Mouse (Mus musculus) forebrain, embryonic 15.5 days (tissue): ENCODE data around the gene Noct. TPM values are rescaled to one million over a fixed set of nuclear protein-coding genes. Genes with fewer than 3 reads are reported as not detected.

Source experiments
- ATAC-seq: fragments of 200-750 bp; cut with Nextera tagmentation; replicated peaks from 2 replicates; pipeline ENCODE4 v1.8.0; 2017; ENCODE audit warnings: mild to moderate bottlenecking, moderate TSS enrichment, moderate library complexity
- H3K27ac ChIP-seq: fragments of 300-500 bp; sonication (generic); replicated peaks from 2 replicates; pipeline ENCODE4 v1.5.1; 2015; ENCODE audit warnings: mild to moderate bottlenecking, inconsistent platforms
- H3K27me3 ChIP-seq: fragments of 300-500 bp; sonication (generic); 2 replicates; pipeline ENCODE4 v1.6.1; 2015; ENCODE audit warnings: inconsistent platforms
- H3K36me3 ChIP-seq: fragments of 300-500 bp; sonication (generic); 2 replicates; pipeline ENCODE4 v1.6.1; 2015; ENCODE audit warnings: mild to moderate bottlenecking, inconsistent platforms
- H3K4me1 ChIP-seq: fragments of 300-500 bp; sonication (generic); 2 replicates; pipeline ENCODE4 v1.6.1; 2015; ENCODE audit warnings: inconsistent platforms
- H3K4me2 ChIP-seq: fragments of 300-500 bp; sonication (generic); replicated peaks from 2 replicates; pipeline ENCODE4 v1.6.1; 2015; ENCODE audit warnings: mild to moderate bottlenecking, inconsistent platforms
- H3K4me3 ChIP-seq: fragments of 300-500 bp; sonication (generic); 2 replicates; pipeline ENCODE4 v1.5.1; 2015; ENCODE audit warnings: mild to moderate bottlenecking, inconsistent platforms
- H3K9ac ChIP-seq: fragments of 300-500 bp; sonication (generic); replicated peaks from 2 replicates; pipeline ENCODE4 v1.6.1; 2015; ENCODE audit warnings: mild to moderate bottlenecking, inconsistent platforms
- H3K9me3 ChIP-seq: fragments of 300-500 bp; sonication (generic); 2 replicates; pipeline ENCODE4 v1.6.1; 2016; ENCODE audit warnings: inconsistent platforms
- WGBS: fragments of 180-500 bp; shearing (Covaris S2); methylation state at CpG from one replicate; pipeline ENCODE4 v1.1.7; 2015; ENCODE audit warnings: mixed read lengths; 5-methylcytosine and 5-hydroxymethylcytosine counted together
- polyA plus RNA-seq: library from polyadenylated mRNA; unstranded; fragments of >200 nt; fragmentation: Nextera tagmentation; extraction: Ambion mirVana; gene quantifications from 2 replicates; pipeline ENCODE4 v1.2.1, GENCODE M21; 2015

Noct gene
- polyA plus RNA-seq, 1 experiment from 2014 or later = 24.5 TPM

- H3K36me3 ChIP-seq = no peaks in the 10 kb centered on the region
- peak overlapping the region; percentile 99 for H3K27ac ChIP-seq
- no peaks in the 10 kb centered on the region for H3K27me3 ChIP-seq
- no peaks in the 10 kb centered on the region for H3K9me3 ChIP-seq
- under 1% methylated on average over 39 of the region's 39 CpGs for WGBS
- H3K4me3 ChIP-seq = peak overlapping the region; percentile 98
- no peak; the same call in 1 of the 2 replicates for ATAC-seq
- peak overlapping the region; percentile 67 for H3K4me2 ChIP-seq
- H3K4me1 ChIP-seq = peaks cover 33% of the 10 kb centered on the region
- peak overlapping the region; percentile 96 for H3K9ac ChIP-seq
Measured at GRCm38 (mm10) chr3:51225226-51225750, 1.0 kb downstream of the Noct start.

GRCm38 (mm10) chr3:51225979-51226378, 1.7 kb downstream of the Noct start:
- peaks cover 33% of the 10 kb centered on the region for H3K4me1 ChIP-seq
- no peak overlapping the region for H3K9ac ChIP-seq
- no peak overlapping the region for H3K27ac ChIP-seq
- H3K27me3 ChIP-seq = no peaks in the 10 kb centered on the region
- no peak for ATAC-seq
- H3K4me2 ChIP-seq = peak overlapping the region; percentile 67
- H3K9me3 ChIP-seq = no peaks in the 10 kb centered on the region
- no peaks in the 10 kb centered on the region for H3K36me3 ChIP-seq
- H3K4me3 ChIP-seq = peak overlapping the region; percentile 98
- WGBS = 94% methylated on average over 10 of the region's 10 CpGs

- H3K9ac ChIP-seq = no peak overlapping the region
- no peak for ATAC-seq
- no peaks in the 10 kb centered on the region for H3K36me3 ChIP-seq
- no peak overlapping the region for H3K4me2 ChIP-seq
- no peak overlapping the region for H3K27ac ChIP-seq
- peaks cover 36% of the 10 kb centered on the region for H3K4me1 ChIP-seq
- no peaks in the 10 kb centered on the region for H3K9me3 ChIP-seq
- 90% methylated on average over 3 of the region's 3 CpGs for WGBS
- H3K27me3 ChIP-seq = no peaks in the 10 kb centered on the region
- 0 out of 2 replicates have a peak overlapping the region, but pooled peaks have one; percentile 98 for H3K4me3 ChIP-seq
Measured at GRCm38 (mm10) chr3:51226601-51227000, 2.4 kb downstream of the Noct start.

GRCm38 (mm10) chr3:51228038-51228820, 4.0 kb downstream of the Noct start:
- no peak for ATAC-seq
- Histone ChIP-seq H3K4me3 (no peak overlapping the region), H3K9ac (no peak overlapping the region), H3K27ac (peak overlapping the region; percentile 20), H3K27me3 (no peaks in the 10 kb centered on the region), H3K36me3 (no peaks in the 10 kb centered on the region), H3K4me2 (no peak overlapping the region), H3K4me1 (peaks cover 35% of the 10 kb centered on the region), H3K9me3 (no peaks in the 10 kb centered on the region)
- 79% methylated on average over 10 of the region's 10 CpGs for WGBS

- no peak overlapping the region for H3K9ac ChIP-seq
- no peaks in the 10 kb centered on the region for H3K36me3 ChIP-seq
- no peaks in the 10 kb centered on the region for H3K9me3 ChIP-seq
- WGBS = 71% methylated on average over 9 of the region's 9 CpGs
- H3K4me2 ChIP-seq = no peak overlapping the region
- no peaks in the 10 kb centered on the region for H3K27me3 ChIP-seq
- no peak for ATAC-seq
- H3K4me1 ChIP-seq = peaks cover 30% of the 10 kb centered on the region
- H3K4me3 ChIP-seq = no peak overlapping the region
- H3K27ac ChIP-seq = peak overlapping the region; percentile 20
Measured at GRCm38 (mm10) chr3:51228821-51229205, 4.6 kb downstream of the Noct start.

GRCm38 (mm10) chr3:51229226-51229625, 5.0 kb downstream of the Noct start:
- H3K36me3 ChIP-seq = no peaks in the 10 kb centered on the region
- H3K9ac ChIP-seq = no peak overlapping the region
- no peak overlapping the region for H3K4me2 ChIP-seq
- peaks cover 26% of the 10 kb centered on the region for H3K4me1 ChIP-seq
- 57% methylated on average over 3 of the region's 3 CpGs for WGBS
- H3K4me3 ChIP-seq = no peak overlapping the region
- no peaks in the 10 kb centered on the region for H3K9me3 ChIP-seq
- ATAC-seq = no peak
- H3K27ac ChIP-seq = peak overlapping the region; percentile 20; the same call in 1 of the 2 replicates
- H3K27me3 ChIP-seq = no peaks in the 10 kb centered on the region

GRCm38 (mm10) chr3:51230146-51230835, 6.0 kb downstream of the Noct start:
- ATAC-seq = no peak
- no peak overlapping the region for H3K27ac ChIP-seq
- H3K9ac ChIP-seq = no peak overlapping the region
- no peaks in the 10 kb centered on the region for H3K9me3 ChIP-seq
- no peaks in the 10 kb centered on the region for H3K27me3 ChIP-seq
- no peak overlapping the region for H3K4me2 ChIP-seq
- peaks cover 30% of the 10 kb centered on the region for H3K4me1 ChIP-seq
- H3K4me3 ChIP-seq = no peak overlapping the region
- no peaks in the 10 kb centered on the region for H3K36me3 ChIP-seq
- WGBS = 96% methylated on average over 6 of the region's 6 CpGs

GRCm38 (mm10) chr3:51230886-51231285, 6.6 kb downstream of the Noct start:
- WGBS = 81% methylated on average over 5 of the region's 5 CpGs
- Histone ChIP-seq H3K9me3 (no peaks in the 10 kb centered on the region), H3K27ac (no peak overlapping the region), H3K4me1 (peaks cover 25% of the 10 kb centered on the region), H3K9ac (no peak overlapping the region), H3K36me3 (no peaks in the 10 kb centered on the region), H3K27me3 (no peaks in the 10 kb centered on the region), H3K4me2 (no peak overlapping the region), H3K4me3 (no peak overlapping the region)
- ATAC-seq = no peak

- WGBS = 62% methylated on average over 3 of the region's 3 CpGs
- no peak overlapping the region for H3K4me2 ChIP-seq
- H3K36me3 ChIP-seq = no peaks in the 10 kb centered on the region
- no peak overlapping the region for H3K27ac ChIP-seq
- H3K4me1 ChIP-seq = peaks cover 19% of the 10 kb centered on the region
- H3K27me3 ChIP-seq = no peaks in the 10 kb centered on the region
- ATAC-seq = no peak
- no peaks in the 10 kb centered on the region for H3K9me3 ChIP-seq
- H3K9ac ChIP-seq = no peak overlapping the region
- no peak overlapping the region for H3K4me3 ChIP-seq
Measured at GRCm38 (mm10) chr3:51231499-51231898, 7.3 kb downstream of the Noct start.

- Histone ChIP-seq H3K4me2 (no peak overlapping the region), H3K9ac (no peak overlapping the region), H3K27me3 (no peaks in the 10 kb centered on the region), H3K4me3 (no peak overlapping the region), H3K27ac (no peak overlapping the region), H3K9me3 (no peaks in the 10 kb centered on the region), H3K36me3 (no peaks in the 10 kb centered on the region), H3K4me1 (peaks cover 17% of the 10 kb centered on the region)
- no peak for ATAC-seq
- WGBS = 97% methylated on average over 3 of the region's 3 CpGs
Measured at GRCm38 (mm10) chr3:51232205-51232910, 8.1 kb downstream of the Noct start.

GRCm38 (mm10) chr3:51233474-51233873, 9.2 kb downstream of the Noct start:
- ATAC-seq = 0 out of 2 replicates have a peak, but pooled peaks have one; percentile 11
- H3K27me3 ChIP-seq = no peaks in the 10 kb centered on the region
- no peak overlapping the region for H3K27ac ChIP-seq
- no peaks in the 10 kb centered on the region for H3K9me3 ChIP-seq
- H3K9ac ChIP-seq = no peak overlapping the region
- 84% methylated on average over 5 of the region's 5 CpGs for WGBS
- no peak overlapping the region for H3K4me2 ChIP-seq
- H3K4me1 ChIP-seq = peaks cover 17% of the 10 kb centered on the region
- no peaks in the 10 kb centered on the region for H3K36me3 ChIP-seq
- no peak overlapping the region for H3K4me3 ChIP-seq
